In genomic region chr6:37016046-37016445, GRCm38 (mm10) we compare ENCODE assay signal across 16 mouse cellular contexts.
DNase-seq lines count a peak whose midpoint lies in the region; ATAC-seq lines count a peak whose summit lies in the region.
"Had no signal": no experiment of that assay in that cellular context is flagged by ENCODE, and none has a peak within 500 bp of the region (broad histone marks: within the 10 kb centered on the region; RNA-seq: fewer than 3 reads in every experiment).

No protein-coding gene starts in this region.

- no peak for DNase-seq in heart, postnatal 36 days
- no peak for DNase-seq in midbrain, embryonic 10.5 days (ENCODE audit: low spot score)
- no peak for DNase-seq in thymus, postnatal 14 days
- DNase-seq: cerebellum, adult 9-11 months; gastrocnemius, postnatal 25 days; liver, embryonic 13.5 days; lung, postnatal 36 days; thymus, postnatal 36 days had no signal

- intact Hi-C loops in heart, postnatal 36 days (cut with DNase I): no loop called here

- 0 out of 2 replicates have a peak overlapping the region, but pooled peaks have one; percentile 17 for H3K27ac ChIP-seq in heart, embryonic 13.5 days (replicated peaks)
- H3K27ac ChIP-seq in midbrain, embryonic 10.5 days (replicated peaks): peak overlapping the region; percentile 49; the same call in 1 of the 2 replicates
- no peak overlapping the region for H3K27ac ChIP-seq in midbrain, embryonic 15.5 days
- H3K27ac ChIP-seq in hindbrain, embryonic 16.5 days (ENCODE audit: low read depth, low read length): no peak overlapping the region; the same call in 1 of the 2 replicates
- H3K27ac ChIP-seq in neural tube, embryonic 15.5 days (replicated peaks): peak overlapping the region; percentile 39
- H3K27ac ChIP-seq: forebrain, embryonic 10.5 days; limb, embryonic 13.5 days; liver, embryonic 13.5 days had no signal

- no peaks in the 10 kb centered on the region for H3K36me3 ChIP-seq in heart, embryonic 13.5 days
- no peaks in the 10 kb centered on the region for H3K36me3 ChIP-seq in midbrain, embryonic 10.5 days
- H3K36me3 ChIP-seq in midbrain, embryonic 15.5 days (replicated peaks): no peaks in the 10 kb centered on the region
- H3K36me3 ChIP-seq in hindbrain, embryonic 16.5 days (ENCODE audit: control insufficient read depth, insufficient read depth, low read length): no peaks in the 10 kb centered on the region; the same call in 1 of the 2 replicates
- no peaks in the 10 kb centered on the region; the same call in 1 of the 2 replicates for H3K36me3 ChIP-seq in neural tube, embryonic 15.5 days
- H3K36me3 ChIP-seq: forebrain, embryonic 10.5 days; limb, embryonic 13.5 days; liver, embryonic 13.5 days had no signal

- ATAC-seq in heart, embryonic 13.5 days (ENCODE audit: extremely low read depth, insufficient number of reproducible peaks, low FRiP score, low TSS enrichment): no peak
- no peak for ATAC-seq in midbrain, embryonic 15.5 days (replicated peaks)
- ATAC-seq in hindbrain, embryonic 16.5 days: 0 out of 2 replicates have a peak, but pooled peaks have one; percentile 54
- 0 out of 2 replicates have a peak, but pooled peaks have one; percentile 55 for ATAC-seq in neural tube, embryonic 15.5 days (ENCODE audit: low FRiP score)
- ATAC-seq: intestine, postnatal 0 days had no signal

- no peak overlapping the region for H3K4me2 ChIP-seq in heart, embryonic 13.5 days
- no peak overlapping the region for H3K4me2 ChIP-seq in midbrain, embryonic 15.5 days
- no peak overlapping the region for H3K4me2 ChIP-seq in hindbrain, embryonic 16.5 days (ENCODE audit: low read length)
- no peak overlapping the region for H3K4me2 ChIP-seq in neural tube, embryonic 15.5 days
- H3K4me2 ChIP-seq: limb, embryonic 13.5 days; liver, embryonic 13.5 days; lung, embryonic 14.5 days had no signal

- no peaks in the 10 kb centered on the region for H3K9me3 ChIP-seq in heart, embryonic 13.5 days
- H3K9me3 ChIP-seq in midbrain, embryonic 10.5 days (replicated peaks): no peaks in the 10 kb centered on the region
- H3K9me3 ChIP-seq in midbrain, embryonic 15.5 days: no peaks in the 10 kb centered on the region
- H3K9me3 ChIP-seq in hindbrain, embryonic 16.5 days (ENCODE audit: control insufficient read depth, low read length): no peaks in the 10 kb centered on the region
- no peaks in the 10 kb centered on the region for H3K9me3 ChIP-seq in neural tube, embryonic 15.5 days (replicated peaks)
- H3K9me3 ChIP-seq: forebrain, embryonic 10.5 days; limb, embryonic 13.5 days; liver, embryonic 13.5 days had no signal

- peaks cover 10% of the 10 kb centered on the region for H3K4me1 ChIP-seq in heart, embryonic 13.5 days
- H3K4me1 ChIP-seq in midbrain, embryonic 10.5 days: 0 out of 2 replicates have a peak, but pooled peaks cover 8% of the 10 kb centered on the region
- H3K4me1 ChIP-seq in midbrain, embryonic 15.5 days: no peaks in the 10 kb centered on the region
- H3K4me1 ChIP-seq in hindbrain, embryonic 16.5 days (ENCODE audit: control insufficient read depth, insufficient read depth, low read depth, low read length): no peaks in the 10 kb centered on the region; the same call in 1 of the 2 replicates
- H3K4me1 ChIP-seq in neural tube, embryonic 15.5 days: 0 out of 2 replicates have a peak, but pooled peaks cover 8% of the 10 kb centered on the region
- H3K4me1 ChIP-seq: forebrain, embryonic 10.5 days; limb, embryonic 13.5 days; liver, embryonic 13.5 days had no signal

- no peak overlapping the region for H3K9ac ChIP-seq in heart, embryonic 13.5 days
- no peak overlapping the region for H3K9ac ChIP-seq in midbrain, embryonic 15.5 days
- H3K9ac ChIP-seq in hindbrain, embryonic 16.5 days (ENCODE audit: low read depth, low read length): no peak overlapping the region
- no peak overlapping the region for H3K9ac ChIP-seq in neural tube, embryonic 15.5 days (replicated peaks)
- H3K9ac ChIP-seq: limb, embryonic 13.5 days; liver, embryonic 13.5 days; lung, embryonic 14.5 days had no signal

- no peaks in the 10 kb centered on the region for H3K27me3 ChIP-seq in heart, embryonic 13.5 days (replicated peaks)
- H3K27me3 ChIP-seq in midbrain, embryonic 10.5 days (ENCODE audit: low read depth, poor library complexity, severe bottlenecking): no peaks in the 10 kb centered on the region
- no peaks in the 10 kb centered on the region for H3K27me3 ChIP-seq in midbrain, embryonic 15.5 days (replicated peaks)
- H3K27me3 ChIP-seq in hindbrain, embryonic 16.5 days (replicated peaks; ENCODE audit: control insufficient read depth, insufficient read depth, low read length): no peaks in the 10 kb centered on the region
- H3K27me3 ChIP-seq in neural tube, embryonic 15.5 days (replicated peaks): no peaks in the 10 kb centered on the region
- H3K27me3 ChIP-seq: limb, embryonic 13.5 days; liver, embryonic 13.5 days had no signal

- H3K4me3 ChIP-seq in heart, embryonic 13.5 days: no peak overlapping the region
- H3K4me3 ChIP-seq in midbrain, embryonic 10.5 days: no peak overlapping the region
- H3K4me3 ChIP-seq in midbrain, embryonic 15.5 days: no peak overlapping the region
- H3K4me3 ChIP-seq in hindbrain, embryonic 16.5 days (ENCODE audit: low read length): no peak overlapping the region
- H3K4me3 ChIP-seq in neural tube, embryonic 15.5 days (replicated peaks): no peak overlapping the region
- H3K4me3 ChIP-seq: forebrain, embryonic 10.5 days; limb, embryonic 13.5 days; liver, embryonic 13.5 days had no signal

Comparison
In these comparisons a context has a peak if more than half of its experiments do, and no peak if none do; other contexts are left out.
1. H3K27ac ChIP-seq: peak in heart, embryonic 13.5 days (single experiment), midbrain, embryonic 10.5 days (single experiment) and neural tube, embryonic 15.5 days (single experiment); none in midbrain, embryonic 15.5 days (single experiment) and hindbrain, embryonic 16.5 days (single experiment).
2. ATAC-seq: peak in hindbrain, embryonic 16.5 days (single experiment) and neural tube, embryonic 15.5 days (single experiment); none in heart, embryonic 13.5 days (single experiment) and midbrain, embryonic 15.5 days (single experiment).